Mouse (Mus musculus) heart, postnatal 36 days (tissue): ENCODE results near the gene Ksr2. TPM values are rescaled to one million over a fixed set of nuclear protein-coding genes. Genes with fewer than 3 reads are reported as not detected.

Experiments
- DNase-seq, 2 experiments: peaks; one replicate each; pipeline ENCODE4 v3.0.0; 2021 to 2022
- intact Hi-C: fragments of 180-260 bp; cut with DNase I; formaldehyde crosslinking; loops from one replicate; pipeline ENCODE4 v1.15.1; 2025
- total RNA-seq, 2 experiments: library from RNA; stranded (reverse); gene quantifications; 2 replicates each; pipeline ENCODE4 v1.2.3; 2021

Gene Ksr2
- total RNA-seq, 2 experiments from 2014 or later = 0.11 TPM; not detected in 1

DNA sequence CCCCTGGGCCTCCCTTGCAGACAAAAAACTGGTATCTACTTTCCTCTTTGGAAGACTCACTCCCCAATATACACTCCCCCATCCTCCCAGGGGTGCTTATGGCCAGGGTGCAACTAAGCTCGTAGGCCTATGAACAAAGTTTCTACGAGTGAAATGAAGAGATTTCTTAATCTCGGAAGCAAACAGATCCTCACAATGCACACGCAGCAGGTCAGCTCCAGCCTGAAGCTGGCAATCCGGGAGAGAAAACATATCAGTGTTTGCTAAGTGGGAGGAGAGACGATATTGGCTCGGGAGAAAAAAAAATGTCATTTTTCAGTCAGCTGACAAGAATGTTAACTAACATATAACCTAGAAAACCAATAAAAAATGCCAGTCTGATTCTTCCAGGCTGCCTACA lies 313.3 kb downstream of the Ksr2 start:
- intact Hi-C loops = no loop called here

DNA sequence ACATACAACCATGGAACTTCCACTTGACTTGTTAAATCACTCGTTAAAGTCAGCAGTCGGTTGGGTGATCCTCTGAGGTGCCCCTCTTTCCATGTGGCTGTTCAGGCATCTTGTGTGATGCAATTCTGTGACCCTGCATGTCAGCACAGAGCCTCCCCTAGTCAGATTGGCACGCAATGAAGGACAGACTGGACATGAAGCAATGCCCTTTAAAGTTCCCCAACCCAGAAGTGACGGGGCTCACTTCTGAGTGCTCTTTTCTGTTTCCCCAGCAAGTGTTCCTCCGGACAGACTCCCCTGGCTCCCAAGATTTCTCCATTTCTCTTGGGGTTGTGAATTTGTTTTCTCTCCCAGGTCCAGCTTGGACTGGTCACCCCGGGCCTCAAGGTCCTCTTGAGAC lies 317.5 kb downstream of the Ksr2 start:
- no peak for DNase-seq
- intact Hi-C loops = no loop called here

More for the DNA sequence above, 313.3 kb downstream of the Ksr2 start:
- DNase-seq = no peak

DNA sequence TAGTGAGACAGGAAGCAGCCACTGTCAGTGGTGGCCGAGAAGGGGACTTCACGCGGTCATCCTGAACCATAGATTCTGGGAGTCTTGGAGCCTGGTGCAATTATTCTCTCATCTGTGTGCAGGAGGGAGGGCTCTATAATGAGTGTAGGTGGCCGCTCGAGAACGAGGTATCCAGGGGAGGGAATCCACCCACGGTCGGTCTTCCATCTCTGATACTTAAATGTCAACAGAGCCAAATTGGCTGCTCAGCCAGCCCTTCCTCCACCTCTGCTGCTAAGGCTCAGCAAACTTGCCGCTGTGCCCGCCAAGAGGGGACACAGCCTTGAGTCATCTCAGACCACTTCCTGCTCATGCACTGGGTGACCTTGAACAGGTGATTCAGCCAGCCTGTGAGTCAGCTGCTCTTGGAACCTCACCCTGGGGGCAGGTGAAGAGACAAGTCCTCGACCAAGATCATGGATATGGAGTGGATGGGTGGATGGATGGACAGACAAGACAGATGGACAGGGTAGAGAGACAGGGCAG lies 330.9 kb downstream of the Ksr2 start:
- intact Hi-C loops = no loop called here
- no peak for DNase-seq

DNA sequence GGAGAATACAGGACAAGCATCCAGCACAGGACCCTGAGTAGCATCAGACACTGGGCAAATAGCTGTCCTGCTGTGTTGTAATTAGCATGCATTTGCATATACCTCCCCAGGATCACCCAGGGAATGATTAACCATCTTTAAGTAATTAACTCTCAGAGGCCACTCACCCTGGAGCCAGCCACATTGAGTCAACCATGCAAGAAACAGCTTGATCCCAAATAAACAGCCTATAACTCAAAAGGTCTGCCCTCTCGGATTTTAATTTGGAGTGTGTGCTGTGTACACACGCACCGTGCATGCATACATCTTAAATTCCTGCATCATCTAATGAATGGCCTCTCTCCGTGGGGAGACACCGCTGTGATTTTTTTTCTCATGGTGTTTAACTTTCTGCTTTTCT lies 335.6 kb downstream of the Ksr2 start:
- DNase-seq = no peak
- intact Hi-C loops = no loop called here

DNA sequence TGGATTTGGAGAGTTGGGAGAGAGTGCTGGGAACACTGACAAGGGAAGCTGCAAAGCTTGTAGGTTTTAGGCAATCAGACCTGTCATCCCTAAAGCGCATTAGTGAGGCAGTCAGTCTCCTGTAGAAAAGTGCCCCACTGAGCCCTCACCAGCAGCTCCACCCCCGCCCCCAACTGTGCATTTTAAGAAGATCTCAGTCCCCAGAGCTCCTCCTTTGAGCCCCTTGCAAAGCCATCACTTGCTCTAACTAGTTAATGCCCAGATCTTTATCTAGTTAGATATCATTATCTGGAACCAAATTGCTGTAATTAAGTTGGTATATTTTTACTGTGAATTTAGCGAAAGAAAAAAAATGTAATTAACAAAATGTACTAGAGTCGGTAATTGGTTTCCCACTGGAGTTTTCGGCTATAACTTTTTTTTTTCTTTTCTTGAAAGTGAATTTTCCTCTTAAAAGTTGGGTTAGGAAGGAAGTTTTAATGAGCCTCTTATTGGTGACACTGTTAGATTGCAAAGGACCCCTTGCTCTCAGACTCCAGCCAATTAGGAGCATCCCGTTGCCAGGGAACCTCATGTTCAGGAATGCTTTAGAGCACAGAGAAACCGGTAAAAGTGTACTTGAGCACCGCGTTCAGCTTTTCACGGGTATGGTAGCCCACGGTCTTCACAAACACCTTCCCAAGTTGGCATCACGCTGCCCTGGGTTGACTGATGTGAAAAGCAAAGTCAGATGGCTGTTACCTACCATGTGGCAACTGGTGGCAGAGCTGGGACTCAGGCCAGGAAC lies 344.1 kb downstream of the Ksr2 start:
- no peak for DNase-seq
- intact Hi-C loops = no loop called here

DNA sequence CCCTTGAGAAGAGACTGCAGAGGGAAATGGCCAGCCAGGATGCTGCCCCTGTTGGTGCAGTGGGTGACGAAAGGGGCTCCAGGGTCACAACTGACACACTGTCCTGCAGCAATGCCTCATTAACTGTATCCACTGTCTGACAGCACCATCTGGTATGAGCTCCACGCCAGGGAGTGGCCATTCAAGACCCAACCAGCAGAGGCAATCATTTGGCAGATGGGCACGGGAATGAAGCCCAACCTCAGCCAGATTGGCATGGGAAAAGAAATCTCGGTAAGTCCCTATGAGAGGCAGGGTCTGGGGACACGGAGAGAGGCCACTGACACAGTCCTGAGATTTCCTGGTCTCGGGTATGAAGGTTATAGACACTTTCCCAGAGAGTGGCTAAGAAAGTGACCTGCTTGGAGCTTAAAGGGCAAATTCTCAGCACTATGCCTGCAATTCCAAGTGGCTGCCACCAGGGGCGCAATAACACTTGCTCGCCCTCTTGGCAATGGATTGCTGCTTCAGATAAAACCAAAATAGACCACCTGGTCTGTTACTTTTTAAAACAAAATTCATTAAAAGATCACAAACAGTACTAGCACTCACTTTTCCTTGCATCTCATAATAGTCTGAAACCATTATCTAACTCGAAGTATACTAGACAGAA lies 347.5 kb downstream of the Ksr2 start:
- no peak for DNase-seq
- intact Hi-C loops = no loop called here

DNA sequence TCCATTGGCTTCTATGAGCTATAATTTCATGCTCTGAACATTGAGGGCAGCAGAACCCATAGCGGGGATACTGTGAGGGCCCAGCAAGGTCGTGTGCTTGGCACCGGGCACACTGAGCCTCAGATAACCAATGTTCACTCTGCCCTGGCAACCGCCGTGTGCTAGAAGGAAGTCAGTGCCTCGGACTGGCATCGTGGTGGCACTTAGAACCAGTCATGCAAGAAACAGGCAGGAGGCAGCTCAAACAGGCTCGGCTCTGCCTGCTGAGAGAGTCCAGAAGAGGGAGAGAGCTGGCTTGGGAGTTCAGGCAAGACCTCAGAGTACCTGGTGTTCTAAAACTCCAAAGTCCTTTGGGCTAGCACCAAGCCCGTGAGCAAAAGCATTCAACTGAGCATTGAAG lies 350.7 kb downstream of the Ksr2 start:
- intact Hi-C loops = no loop called here
- DNase-seq = no peak

DNA sequence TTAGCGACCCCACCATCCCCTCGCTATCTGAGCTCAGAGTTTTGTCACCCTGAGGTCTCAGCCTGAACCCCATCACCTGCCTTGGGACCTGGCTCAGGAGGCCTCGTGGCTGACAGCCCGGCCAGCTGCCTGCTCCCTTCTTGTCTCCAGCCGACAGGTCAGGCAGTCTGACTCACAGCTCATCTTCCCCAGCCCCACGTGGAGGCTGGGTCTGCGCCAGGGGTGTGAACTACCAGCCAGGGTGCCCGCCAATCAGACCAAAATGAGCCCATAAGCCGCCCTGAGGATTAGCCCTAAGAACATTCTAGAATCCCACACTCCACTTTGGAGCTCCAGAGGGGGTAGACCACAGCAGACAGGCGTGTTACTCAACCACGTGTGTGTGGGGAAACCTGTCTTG lies 365.4 kb downstream of the Ksr2 start:
- peak in 1 of 2 experiments; percentile 14 for DNase-seq
- intact Hi-C loops = no loop called here

DNA sequence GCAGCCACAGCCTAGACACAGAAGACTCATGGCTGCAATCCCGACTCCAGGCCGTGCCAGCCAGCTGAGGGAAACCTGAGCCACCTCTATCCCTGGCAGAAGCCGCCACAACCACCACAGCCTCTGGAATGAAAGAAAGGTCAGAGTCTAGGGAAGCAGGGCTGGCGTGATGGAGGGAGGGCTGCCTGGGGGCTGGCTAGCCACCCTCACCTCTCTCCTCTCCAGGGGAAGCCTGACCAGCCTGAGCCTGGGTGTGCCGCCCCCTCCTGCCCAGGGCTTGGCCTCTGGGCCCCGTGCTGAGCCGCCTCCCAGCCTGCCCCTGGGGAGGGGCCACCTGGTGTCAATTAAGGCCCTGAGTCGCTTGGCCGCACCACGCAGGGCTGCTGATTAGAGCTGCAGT lies 366.9 kb downstream of the Ksr2 start, which contains the start of gene Nos1:
Gene Nos1 (plus strand): TSS at position 352 of the 400 bp plus-strand sequence.
- peak; percentile 21 to 27 for DNase-seq
- intact Hi-C loops = no loop called here

DNA sequence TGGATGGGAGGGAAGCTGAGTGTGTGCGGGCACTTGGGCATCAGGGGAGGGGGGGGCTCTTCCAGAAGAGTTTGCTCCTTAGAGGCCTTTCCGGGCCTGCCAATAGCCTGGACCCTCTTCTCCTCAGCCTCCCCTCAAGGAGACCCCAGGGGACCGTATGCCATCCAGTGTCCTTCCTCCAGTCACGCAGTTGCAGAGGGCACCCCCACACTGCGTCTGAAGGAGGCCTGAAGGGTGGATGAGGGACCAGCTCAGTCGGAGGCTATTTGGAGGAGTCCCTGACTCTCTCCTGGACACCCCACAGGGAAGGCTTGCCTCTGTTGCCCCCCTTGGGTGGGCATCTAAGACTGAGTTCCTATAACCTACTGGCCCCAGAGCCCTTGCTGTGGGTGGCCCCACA lies 367.4 kb downstream of the Ksr2 start:
- intact Hi-C loops = no loop called here
- DNase-seq = no peak

DNA sequence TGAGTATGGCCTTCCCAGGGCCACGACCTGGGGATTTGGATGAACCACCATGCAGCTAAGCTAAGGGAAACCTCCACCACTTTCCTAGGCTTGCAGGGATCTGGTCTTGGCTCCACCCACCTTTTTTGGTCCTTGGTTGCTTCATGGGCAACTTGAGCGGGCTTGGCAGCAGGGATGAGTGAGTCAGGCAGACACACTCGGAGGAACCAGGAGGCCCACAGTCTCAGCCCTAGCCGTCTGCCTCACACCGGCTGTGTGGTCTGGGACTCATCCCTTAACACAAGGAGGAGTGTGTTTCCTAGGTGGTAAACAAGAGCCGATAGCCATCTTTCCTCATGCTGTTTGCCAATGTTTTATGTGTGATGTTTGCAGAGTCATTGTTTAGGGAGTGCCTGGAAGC lies 376.3 kb downstream of the Ksr2 start:
- no peak for DNase-seq
- intact Hi-C loops = no loop called here

DNA sequence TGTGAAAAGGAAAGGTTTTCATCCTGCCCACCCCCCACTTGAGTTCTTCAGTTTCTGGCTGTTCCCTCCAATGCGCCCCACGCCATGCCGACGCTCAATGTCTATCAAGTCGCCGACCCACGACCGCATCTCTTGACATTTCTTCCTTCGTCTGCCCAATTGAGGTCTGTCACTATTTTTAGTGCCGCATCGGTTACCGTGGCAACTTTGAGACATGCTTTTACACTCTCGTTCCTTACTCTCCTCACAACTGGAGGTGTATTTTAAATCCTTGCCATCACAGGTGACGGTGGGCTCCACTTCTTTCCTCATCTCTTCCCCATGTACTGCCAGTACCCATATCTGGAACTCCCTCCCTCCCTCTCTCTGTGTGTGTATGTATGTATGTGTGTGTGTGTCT lies 378.1 kb downstream of the Ksr2 start:
- DNase-seq = no peak
- intact Hi-C loops = no loop called here

DNA sequence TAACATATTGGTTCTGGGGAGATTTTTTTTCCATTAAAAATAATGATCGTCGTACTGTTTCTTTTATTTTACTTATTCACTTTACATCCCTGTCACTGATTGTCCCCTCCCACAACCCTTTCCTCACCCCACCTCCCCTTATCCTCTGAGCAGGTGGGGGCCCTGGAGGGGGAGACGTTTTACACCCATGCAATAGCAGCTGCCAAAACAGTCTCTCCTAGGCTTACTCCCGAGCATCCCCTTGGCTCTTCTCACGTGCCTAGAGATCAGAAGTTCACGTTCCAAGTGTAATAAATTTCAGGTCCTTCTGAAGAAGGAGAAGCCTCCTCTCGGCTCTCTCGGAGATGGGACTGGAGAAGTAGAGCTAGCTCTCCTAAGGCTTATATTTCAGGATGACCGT lies 387.0 kb downstream of the Ksr2 start:
- intact Hi-C loops = no loop called here
- DNase-seq = no peak

DNA sequence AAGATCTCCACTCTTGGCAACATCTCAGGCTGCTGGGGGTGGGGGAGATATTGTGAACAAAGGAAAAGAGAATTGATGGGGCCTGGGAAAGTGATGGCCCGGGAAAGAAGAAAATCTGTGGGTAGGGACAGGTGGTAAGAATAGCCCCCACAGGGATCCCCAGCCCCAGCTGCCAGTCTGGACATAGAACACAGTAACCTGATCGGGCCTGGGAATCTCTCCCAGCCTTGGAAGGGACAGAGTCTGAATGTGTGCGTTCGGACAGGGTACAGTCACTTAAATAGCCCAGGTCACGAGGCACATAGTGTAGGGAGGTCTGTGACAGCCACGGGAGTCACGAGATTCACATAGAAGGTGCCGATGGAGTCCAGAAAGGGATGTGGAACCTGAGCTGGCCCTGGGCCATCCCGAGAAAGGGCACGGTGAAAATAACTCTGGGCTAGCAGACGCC lies 388.3 kb downstream of the Ksr2 start:
- intact Hi-C loops = no loop called here
- peak; percentile 13 to 34 for DNase-seq

DNA sequence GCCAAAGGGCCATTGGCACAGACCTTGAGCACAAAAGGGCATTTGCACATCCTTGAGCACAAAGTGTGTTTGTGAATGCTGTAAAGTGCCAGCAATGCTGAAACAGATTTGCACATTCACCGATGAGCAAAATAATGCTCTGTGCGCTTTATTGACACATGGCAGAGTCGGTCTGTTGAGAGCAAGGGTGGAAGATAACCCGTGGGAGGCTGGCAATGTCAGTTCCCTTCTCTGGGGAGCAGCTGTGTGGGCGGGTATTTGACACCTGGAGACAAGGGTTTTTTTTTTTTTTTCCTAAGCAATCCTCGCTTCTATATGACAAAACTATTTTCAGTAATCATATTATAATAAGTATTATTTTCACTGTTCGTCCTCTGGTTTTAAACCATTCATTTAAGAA lies 389.8 kb downstream of the Ksr2 start:
- no peak for DNase-seq
- intact Hi-C loops = no loop called here

DNA sequence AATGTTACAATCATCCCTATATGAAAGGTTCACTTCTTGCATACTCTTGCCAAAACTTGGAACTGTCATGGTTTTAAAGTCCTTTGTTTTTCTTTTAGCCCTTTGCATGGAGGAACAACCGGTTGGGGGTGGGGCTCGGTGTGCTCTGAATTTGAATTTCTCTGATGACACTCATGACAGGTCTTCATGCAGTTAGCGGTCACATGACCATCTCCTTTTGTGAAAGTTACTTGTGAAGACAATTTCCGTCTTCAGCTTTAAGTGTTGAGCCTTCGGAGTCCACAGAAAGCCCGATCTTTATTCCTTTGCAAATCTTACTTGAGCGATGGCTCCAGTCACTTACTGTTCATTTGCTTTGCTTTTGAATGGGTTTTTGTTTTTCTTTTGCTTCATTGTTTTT lies 397.1 kb downstream of the Ksr2 start:
- intact Hi-C loops = no loop called here
- no peak for DNase-seq

DNA sequence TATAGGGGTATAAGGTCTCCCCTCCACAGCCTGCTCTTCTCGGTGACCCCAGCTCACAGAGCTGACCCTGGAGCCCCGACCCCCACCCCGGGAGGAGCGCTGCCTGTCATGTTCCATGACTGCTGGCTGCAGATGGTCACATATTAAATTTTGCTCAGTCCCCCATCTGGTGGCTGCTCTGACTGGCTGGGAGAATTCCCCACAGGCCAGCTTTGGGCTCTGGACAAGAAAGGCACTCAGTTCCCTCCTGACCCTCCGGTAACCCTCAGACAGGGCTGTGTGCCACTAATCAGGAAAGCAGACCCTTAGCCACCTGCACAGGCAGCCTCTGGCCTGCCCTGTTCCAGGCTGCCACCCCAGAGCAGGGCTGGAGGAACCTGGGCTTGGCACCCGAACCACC lies 405.0 kb downstream of the Ksr2 start:
- intact Hi-C loops = no loop called here
- DNase-seq = no peak

DNA sequence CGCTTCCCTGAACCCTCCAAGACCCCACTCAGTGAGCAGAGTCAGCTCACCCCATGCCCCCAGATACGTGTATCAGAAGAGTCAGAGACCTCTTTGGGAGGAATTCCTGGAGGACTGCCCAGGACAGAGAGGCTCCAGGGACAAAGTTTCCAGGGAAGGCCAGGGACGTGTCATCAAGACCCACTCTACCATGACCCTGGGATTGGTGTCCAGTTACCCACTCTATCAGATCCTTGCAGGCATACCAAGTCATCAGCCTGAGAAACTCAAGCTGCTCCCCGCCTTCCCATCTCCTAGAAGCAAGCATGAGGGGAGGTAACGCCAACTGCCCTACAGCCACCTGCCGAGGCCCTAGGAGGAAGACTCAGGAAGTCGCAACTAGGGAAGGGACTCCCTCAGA lies 406.6 kb downstream of the Ksr2 start:
- intact Hi-C loops = no loop called here
- no peak for DNase-seq

DNA sequence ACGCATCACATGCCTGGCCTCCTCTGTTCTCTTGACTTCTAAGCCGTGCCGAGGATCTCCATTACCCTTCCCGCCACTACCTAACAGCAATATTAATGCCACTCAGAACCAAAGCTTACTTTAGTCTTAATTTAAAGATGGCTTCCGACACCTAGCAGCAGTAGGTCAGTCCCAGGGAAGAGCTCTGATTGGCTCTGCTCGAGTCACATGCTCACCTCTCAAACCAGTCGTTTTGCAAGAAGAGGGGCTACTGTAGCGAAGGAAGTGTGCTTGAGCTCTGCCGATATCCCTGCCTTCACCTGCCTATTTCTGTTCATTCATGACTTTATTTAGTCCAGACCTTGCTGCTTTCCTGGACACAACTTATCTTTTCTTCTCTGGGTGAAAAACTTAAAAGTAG lies 410.0 kb downstream of the Ksr2 start:
- intact Hi-C loops = no loop called here
- DNase-seq = no peak

DNA sequence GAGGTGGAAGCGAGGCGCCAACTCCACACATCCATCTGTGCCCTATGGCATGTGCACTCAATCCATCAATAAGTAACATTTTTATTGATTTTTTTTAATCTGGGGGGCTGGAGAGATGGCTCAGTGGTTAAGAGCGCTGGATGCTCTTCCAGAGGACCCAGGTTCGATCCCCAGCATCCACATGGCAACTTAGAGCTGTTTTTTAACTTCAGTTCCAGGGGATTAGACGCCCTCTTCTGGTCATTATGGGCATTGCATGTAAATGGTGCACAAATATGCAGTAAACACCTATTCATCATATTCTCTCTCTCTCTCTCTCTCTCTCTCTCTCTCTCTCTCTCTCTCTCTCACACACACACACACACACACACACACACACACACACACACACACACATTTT lies 410.7 kb downstream of the Ksr2 start:
- DNase-seq = no peak

More for the DNA sequence above, 410.7 kb downstream of the Ksr2 start:
- intact Hi-C loops = no loop called here
